23 mouse cellular contexts compared by ENCODE assay signal in the genomic region with DNA sequence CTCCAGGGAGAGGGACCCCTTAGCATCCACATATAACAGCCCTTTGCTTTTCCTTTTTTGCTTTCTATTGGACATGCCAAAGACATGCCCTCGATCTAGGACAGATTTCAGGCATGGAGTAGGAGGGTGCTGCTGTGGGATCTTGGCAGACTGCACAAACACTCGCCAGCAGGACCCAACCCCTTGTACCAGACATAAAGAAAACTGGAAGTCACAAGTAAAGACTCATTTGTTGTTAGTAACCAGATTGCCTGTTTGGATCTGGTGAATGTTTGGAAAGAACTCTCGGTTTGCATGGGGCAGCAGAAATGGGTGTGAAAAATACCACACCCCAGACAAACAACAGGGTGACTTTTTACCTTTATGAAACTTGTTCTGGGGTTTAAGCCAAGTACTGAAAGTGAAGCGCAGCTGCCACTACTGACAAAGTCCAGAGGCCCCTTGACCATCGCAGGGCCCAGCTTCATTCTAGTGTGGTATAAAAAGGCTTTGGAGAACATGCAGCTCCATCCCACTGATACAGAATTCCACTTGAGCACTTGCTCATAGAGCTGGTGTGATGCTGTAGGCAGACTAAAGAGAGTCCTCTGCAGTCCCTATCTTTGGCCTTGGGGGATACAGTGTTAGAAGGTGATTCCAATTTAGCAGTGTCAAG. TPM values are rescaled to one million over a fixed set of nuclear protein-coding genes. Genes with fewer than 3 reads are reported as not detected.
DNase-seq lines count a peak whose midpoint lies in the region; ATAC-seq lines count a peak whose summit lies in the region.
"Had no signal": no experiment of that assay in that cellular context is flagged by ENCODE, and none has a peak within 500 bp of the region (broad histone marks: within the 10 kb centered on the region; RNA-seq: fewer than 3 reads in every experiment).

No protein-coding gene starts in this region.

- no peak overlapping the region for H3K4me3 ChIP-seq in intestine, embryonic 16.5 days (ENCODE audit: low read length)
- H3K4me3 ChIP-seq in intestine, embryonic 15.5 days (replicated peaks): no peak overlapping the region
- H3K4me3 ChIP-seq in hindbrain, embryonic 16.5 days (ENCODE audit: low read length): no peak overlapping the region
- H3K4me3 ChIP-seq: embryonic facial prominence, embryonic 12.5 days; forebrain, embryonic 10.5 days; hindbrain, embryonic 10.5 days; layer of hippocampus, adult 2 months; limb, embryonic 12.5 days; midbrain, embryonic 13.5 days; myocyte; neural tube, embryonic 15.5 days had no signal

- 72% methylated on average over 5 of the region's 5 CpGs for WGBS in intestine, embryonic 16.5 days
- 63% methylated on average over 5 of the region's 5 CpGs for WGBS in intestine, embryonic 15.5 days
- WGBS in hindbrain, embryonic 16.5 days: 79% methylated on average over 5 of the region's 5 CpGs

- DNase-seq in lung, postnatal 36 days: peak; percentile 25
- DNase-seq in lung, postnatal 10 days: no peak
- peak; percentile 61 for DNase-seq in fibroblast of lung, adult 2 months (ENCODE audit: low read depth)
- no peak for DNase-seq in left cerebral cortex, adult 9 months (ENCODE audit: low spot score in 2 of 2)
- DNase-seq: adrenal gland, postnatal 10 days; cerebellum, adult 11-12 months; gastrocnemius, postnatal 36 days; right cerebral cortex, postnatal 25 days; thymus, postnatal 25 days had no signal

- no peaks in the 10 kb centered on the region for H3K9me3 ChIP-seq in intestine, embryonic 16.5 days (ENCODE audit: control insufficient read depth, low read length)
- H3K9me3 ChIP-seq in intestine, embryonic 15.5 days: no peaks in the 10 kb centered on the region
- H3K9me3 ChIP-seq in hindbrain, embryonic 16.5 days (ENCODE audit: control insufficient read depth, low read length): no peaks in the 10 kb centered on the region
- H3K9me3 ChIP-seq: embryonic facial prominence, embryonic 12.5 days; forebrain, embryonic 10.5 days; G1E; hindbrain, embryonic 10.5 days; limb, embryonic 12.5 days; midbrain, embryonic 13.5 days; neural tube, embryonic 15.5 days had no signal

- H3K9ac ChIP-seq in intestine, embryonic 16.5 days (ENCODE audit: low read depth, low read length): no peak overlapping the region
- H3K9ac ChIP-seq in intestine, embryonic 15.5 days: no peak overlapping the region
- H3K9ac ChIP-seq in hindbrain, embryonic 16.5 days (ENCODE audit: low read depth, low read length): no peak overlapping the region
- H3K9ac ChIP-seq: embryonic facial prominence, embryonic 12.5 days; limb, embryonic 12.5 days; midbrain, embryonic 13.5 days; neural tube, embryonic 15.5 days had no signal

- no peak for ATAC-seq in intestine, embryonic 16.5 days
- ATAC-seq in intestine, embryonic 15.5 days: no peak
- ATAC-seq in hindbrain, embryonic 16.5 days: no peak
- ATAC-seq: inflammation-experienced regulatory T-cells, adult 6 months; midbrain, embryonic 13.5 days had no signal

- peaks cover 3% of the 10 kb centered on the region; the same call in 1 of the 2 replicates for H3K4me1 ChIP-seq in intestine, embryonic 16.5 days (ENCODE audit: control insufficient read depth, insufficient read depth, low read length)
- 0 out of 2 replicates have a peak, but pooled peaks cover 3% of the 10 kb centered on the region for H3K4me1 ChIP-seq in intestine, embryonic 15.5 days (replicated peaks)
- H3K4me1 ChIP-seq in hindbrain, embryonic 16.5 days (ENCODE audit: control insufficient read depth, insufficient read depth, low read depth, low read length): no peaks in the 10 kb centered on the region; the same call in 1 of the 2 replicates
- H3K4me1 ChIP-seq: forebrain, embryonic 10.5 days; hindbrain, embryonic 10.5 days; limb, embryonic 12.5 days had no signal

- no peak overlapping the region for H3K4me2 ChIP-seq in intestine, embryonic 16.5 days (ENCODE audit: low read depth, low read length)
- no peak overlapping the region for H3K4me2 ChIP-seq in intestine, embryonic 15.5 days (replicated peaks)
- H3K4me2 ChIP-seq in hindbrain, embryonic 16.5 days (ENCODE audit: low read length): no peak overlapping the region
- H3K4me2 ChIP-seq: embryonic facial prominence, embryonic 12.5 days; limb, embryonic 12.5 days; midbrain, embryonic 13.5 days; neural tube, embryonic 15.5 days had no signal

- 0 out of 2 replicates have a peak overlapping the region, but pooled peaks have one; percentile 11 for H3K27ac ChIP-seq in intestine, embryonic 16.5 days (ENCODE audit: low read length)
- no peak overlapping the region for H3K27ac ChIP-seq in intestine, embryonic 15.5 days
- H3K27ac ChIP-seq in hindbrain, embryonic 16.5 days (ENCODE audit: low read depth, low read length): no peak overlapping the region
- H3K27ac ChIP-seq: embryonic facial prominence, embryonic 12.5 days; forebrain, embryonic 10.5 days; hindbrain, embryonic 10.5 days; kidney, postnatal 0 days; layer of hippocampus, adult 2 months; limb, embryonic 12.5 days; midbrain, embryonic 13.5 days; neural tube, embryonic 15.5 days had no signal

- no peaks in the 10 kb centered on the region for H3K27me3 ChIP-seq in intestine, embryonic 16.5 days (replicated peaks; ENCODE audit: control insufficient read depth, insufficient read depth, low read length)
- no peaks in the 10 kb centered on the region for H3K27me3 ChIP-seq in intestine, embryonic 15.5 days (replicated peaks)
- H3K27me3 ChIP-seq in hindbrain, embryonic 16.5 days (replicated peaks; ENCODE audit: control insufficient read depth, insufficient read depth, low read length): no peaks in the 10 kb centered on the region
- H3K27me3 ChIP-seq: embryonic facial prominence, embryonic 12.5 days; limb, embryonic 12.5 days; midbrain, embryonic 13.5 days; neural tube, embryonic 15.5 days had no signal

- H3K36me3 ChIP-seq in intestine, embryonic 16.5 days (ENCODE audit: control insufficient read depth, insufficient read depth, low read length): no peaks in the 10 kb centered on the region
- no peaks in the 10 kb centered on the region for H3K36me3 ChIP-seq in intestine, embryonic 15.5 days
- H3K36me3 ChIP-seq in hindbrain, embryonic 16.5 days (ENCODE audit: control insufficient read depth, insufficient read depth, low read length): no peaks in the 10 kb centered on the region
- H3K36me3 ChIP-seq: neural tube, embryonic 15.5 days had no signal

RNA-seq across cellular contexts. Expression of a gene that starts 17.4 kb away (rescaled TPM):
- 4.5 and 5.4 TPM in 2 replicates for polyA plus RNA-seq in intestine, embryonic 16.5 days (2015; fragmentation: Nextera tagmentation; extraction: Ambion mirVana)
- 7.8 and 8.8 TPM in 2 replicates for polyA plus RNA-seq in intestine, embryonic 15.5 days (2015; fragmentation: Nextera tagmentation; extraction: Ambion mirVana)
- 6.4 and 8.0 TPM in 2 replicates for polyA plus RNA-seq in hindbrain, embryonic 16.5 days (2015; fragmentation: Nextera tagmentation; extraction: Ambion mirVana)

Comparison
In these comparisons a context has a peak if more than half of its experiments do, and no peak if none do; other contexts are left out.
1. DNase-seq: peak in lung, postnatal 36 days (single experiment) and fibroblast of lung, adult 2 months (single experiment); none in lung, postnatal 10 days (single experiment) and left cerebral cortex, adult 9 months (0 of 2).